Mouse (Mus musculus): ENCODE measurements around the gene Klhl2. TPM values are rescaled to one million over a fixed set of nuclear protein-coding genes. Genes with fewer than 3 reads are reported as not detected.

Gene Klhl2
- polyA plus RNA-seq, 1 experiment = 30.3 TPM

GRCm38 (mm10) chr8:64691591-64692401 lies 158.0 kb downstream of the Klhl2 start:
- DNase-seq (ENCODE audit: low read depth) = no peak

GRCm38 (mm10) chr8:64690845-64691244 lies 159.0 kb downstream of the Klhl2 start:
- DNase-seq (ENCODE audit: low read depth) = no peak

- DNase-seq (ENCODE audit: low read depth) = no peak
Observed at GRCm38 (mm10) chr8:64690306-64690705, 159.5 kb downstream of the Klhl2 start.

Other genes starting within 250 kb of the Klhl2 start
- gene Cpe, start 157.0 kb downstream of the Klhl2 start, polyA plus RNA-seq (2012; rRNA removed) = 41.7 and 81.3 TPM in 2 replicates
- gene Msmo1, start 116.2 kb downstream of the Klhl2 start, polyA plus RNA-seq (2012; rRNA removed) = 36.9 and 41.2 TPM in 2 replicates
- 55.8 and 60.6 TPM in 2 replicates for gene Tmem192, start 97.2 kb upstream of the Klhl2 start, polyA plus RNA-seq (2012; rRNA removed)
- not detected in 2 replicates for gene Trim75, start 137.8 kb upstream of the Klhl2 start, polyA plus RNA-seq (2012; rRNA removed)
- gene Trim61, start 168.5 kb upstream of the Klhl2 start, polyA plus RNA-seq (2012; rRNA removed) = not detected in 2 replicates
- gene Trim60, start 168.6 kb upstream of the Klhl2 start, polyA plus RNA-seq (2012; rRNA removed) = not detected in 2 replicates
- gene Apela, start 187.3 kb upstream of the Klhl2 start, polyA plus RNA-seq (2012; rRNA removed) = not detected in 2 replicates
- not detected in 2 replicates for gene Gm10663, start 225.0 kb upstream of the Klhl2 start, polyA plus RNA-seq (2012; rRNA removed)

Data from gonadal fat pad, adult 2 months (tissue).